Mouse (Mus musculus): ENCODE measurements around the gene Tns1.

DNA sequence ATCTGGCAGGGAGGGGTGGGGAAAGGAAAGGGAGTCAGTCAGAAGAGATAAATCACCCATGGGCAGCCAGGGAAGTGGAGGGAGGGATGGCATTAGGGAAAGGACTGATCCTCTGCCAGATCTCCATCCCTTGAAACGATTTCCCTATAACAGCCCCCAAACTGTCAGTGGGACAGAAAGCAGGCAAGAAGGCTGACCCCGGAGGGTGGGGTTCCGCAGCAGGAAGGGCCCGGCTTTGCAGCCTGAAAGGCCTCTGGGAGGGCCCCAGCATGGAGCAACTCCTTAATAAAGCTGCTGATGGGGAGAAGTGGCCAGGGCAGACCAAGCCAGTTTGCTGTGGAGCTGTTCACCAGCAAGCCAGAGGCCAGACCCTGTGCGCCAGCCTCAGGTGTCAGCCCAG is 151.5 kb downstream of the Tns1 start:
- TF ChIP-seq CTCF (IDR thresholded peaks at IDR 0.05; ENCODE audit: borderline replicate concordance, control insufficient read depth, extremely low read depth, insufficient read depth, low read length, poor library complexity) (no peak), POLR2A (IDR thresholded peaks at IDR 0.05; ENCODE audit: control insufficient read depth, extremely low read depth, insufficient read depth, low read length, poor library complexity) (no peak)
